Mouse (Mus musculus): ENCODE results near the gene Serbp1.
"Not testable (repeated sequence)": the region's sequence is repeated elsewhere in the genome, so short reads cannot be mapped to it uniquely, and the experiment has no call there.

Serbp1 gene

DNA sequence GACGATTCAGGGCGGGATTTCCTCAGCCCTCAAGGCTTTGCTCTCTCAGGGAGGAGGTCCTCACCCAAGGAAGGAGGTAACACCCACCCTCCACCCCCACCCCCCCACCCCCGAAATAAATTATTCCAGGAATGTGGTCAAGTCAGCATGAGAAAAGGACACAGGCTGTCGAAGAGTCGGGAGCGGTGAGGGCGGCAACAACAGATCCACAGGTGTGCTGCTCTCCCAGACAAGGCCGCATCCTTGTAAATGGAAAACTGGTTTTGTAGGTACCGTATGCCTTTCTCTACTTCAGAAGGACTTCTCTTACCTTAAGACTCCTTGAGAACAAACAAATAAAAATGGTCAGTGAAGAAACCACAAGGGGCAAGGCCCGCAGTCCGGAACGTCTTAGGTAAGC is at the start of gene Serbp1:
Gene Serbp1 (plus strand): TSS at position 200 of the 400 bp plus-strand sequence.
- no peak for DNase-seq (ENCODE audit: low read depth, low spot score)

DNA sequence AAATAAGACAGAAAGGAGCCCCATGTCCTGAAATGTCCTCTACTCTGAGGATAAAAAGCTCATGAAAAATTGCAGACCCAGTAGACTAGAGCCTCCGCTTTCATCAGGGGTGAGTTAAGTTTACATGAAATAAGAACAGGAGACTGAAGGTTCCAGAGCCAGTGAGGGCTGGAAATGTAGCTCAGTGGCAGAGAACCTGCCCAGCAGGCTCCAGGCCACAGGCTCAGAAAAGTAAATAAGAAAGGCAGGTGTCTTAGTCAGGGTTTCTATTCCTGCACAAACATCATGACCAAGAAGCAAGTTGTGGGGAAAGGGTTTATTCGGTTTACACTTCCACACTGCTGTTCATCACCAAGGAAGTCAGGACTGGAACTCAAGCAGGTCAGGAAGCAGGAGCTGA is 44.4 kb upstream of the Serbp1 start:
- no peak for DNase-seq (ENCODE audit: low read depth, low spot score)

DNA sequence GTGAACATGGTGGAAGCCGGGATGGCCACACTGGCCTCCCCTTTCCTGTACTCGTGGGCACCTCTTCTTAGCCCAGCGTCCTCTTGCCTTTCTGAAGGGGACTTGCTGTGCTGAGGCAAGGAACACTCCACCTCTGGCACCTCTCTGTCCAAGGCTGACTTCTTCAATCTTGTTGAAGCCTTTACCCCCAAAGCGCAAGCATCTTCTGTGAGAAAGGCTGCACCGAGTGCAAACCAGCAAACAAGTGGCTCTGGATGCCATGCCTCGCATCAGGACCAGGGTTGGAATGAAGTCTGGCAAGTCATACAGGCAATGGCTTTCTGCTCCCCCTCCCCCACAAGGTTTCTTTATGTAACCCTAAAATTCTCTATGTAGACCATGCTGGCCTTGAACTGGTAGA is 43.4 kb upstream of the Serbp1 start:
- no peak for DNase-seq (ENCODE audit: low read depth, low spot score)

DNA sequence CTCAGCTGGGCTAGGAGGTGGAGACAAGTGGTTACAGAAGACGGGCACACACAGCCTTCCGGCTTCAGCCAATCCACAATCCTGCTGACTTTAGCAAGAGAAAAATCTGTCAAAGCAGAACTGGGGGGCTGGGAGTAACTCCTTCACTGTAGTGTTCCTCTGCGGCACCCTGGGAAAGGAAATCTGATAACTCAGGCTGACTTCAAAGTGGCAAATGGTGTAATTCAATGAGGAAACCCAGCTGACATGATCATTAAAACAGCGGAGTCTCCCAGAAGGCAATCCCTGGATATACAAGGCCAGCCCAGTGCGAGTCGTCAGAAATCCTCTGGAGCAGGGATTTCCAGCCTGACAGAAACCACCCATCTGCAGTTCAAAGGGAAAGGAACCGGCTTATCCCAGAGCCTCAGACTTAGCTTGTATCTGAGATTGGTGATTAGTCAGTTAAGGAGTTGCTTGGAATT is 42.8 kb upstream of the Serbp1 start:
- no peak for DNase-seq (ENCODE audit: low read depth, low spot score)

DNA sequence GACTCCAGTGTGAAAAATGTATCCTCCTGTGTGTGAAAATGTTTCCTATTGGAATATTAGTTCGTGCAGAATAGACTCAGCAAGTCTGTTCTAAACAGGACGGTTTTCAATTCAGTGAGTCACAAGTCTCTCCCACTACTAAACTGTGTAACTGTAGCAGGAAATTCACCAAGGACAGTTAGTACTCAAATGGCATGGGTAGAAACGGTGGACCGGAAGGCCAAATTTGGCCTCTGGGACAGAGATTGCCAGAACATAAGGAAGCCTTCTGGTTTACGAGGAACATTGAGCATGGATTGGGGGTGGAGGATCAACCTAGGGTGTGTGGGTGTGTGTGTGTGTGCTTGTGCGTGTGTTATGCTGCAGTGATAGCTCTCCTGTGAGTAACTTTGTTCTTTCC is 41.2 kb upstream of the Serbp1 start:
- DNase-seq (ENCODE audit: low read depth, low spot score) = no peak

DNA sequence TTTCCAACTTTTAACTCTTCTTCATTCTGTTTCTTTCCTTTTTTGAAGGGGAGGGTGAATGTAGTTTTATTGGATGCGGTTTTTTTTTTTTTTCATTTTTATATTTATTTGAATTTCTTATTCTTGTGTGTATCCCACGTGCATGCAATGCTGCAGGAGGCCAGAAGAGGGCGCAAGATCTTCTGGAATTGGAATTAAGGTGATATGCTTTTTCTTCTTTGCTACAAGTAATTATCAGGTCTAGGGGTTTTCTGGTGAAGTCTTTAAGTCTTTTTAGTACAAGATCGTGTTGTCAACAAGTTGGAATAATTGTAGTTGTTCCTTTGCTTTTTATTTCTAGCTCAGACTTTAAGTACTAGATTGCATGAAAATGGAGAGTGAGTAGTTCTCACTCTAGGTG is 39.9 kb upstream of the Serbp1 start:
- peak; percentile 25 for DNase-seq (ENCODE audit: low read depth, low spot score)

DNA sequence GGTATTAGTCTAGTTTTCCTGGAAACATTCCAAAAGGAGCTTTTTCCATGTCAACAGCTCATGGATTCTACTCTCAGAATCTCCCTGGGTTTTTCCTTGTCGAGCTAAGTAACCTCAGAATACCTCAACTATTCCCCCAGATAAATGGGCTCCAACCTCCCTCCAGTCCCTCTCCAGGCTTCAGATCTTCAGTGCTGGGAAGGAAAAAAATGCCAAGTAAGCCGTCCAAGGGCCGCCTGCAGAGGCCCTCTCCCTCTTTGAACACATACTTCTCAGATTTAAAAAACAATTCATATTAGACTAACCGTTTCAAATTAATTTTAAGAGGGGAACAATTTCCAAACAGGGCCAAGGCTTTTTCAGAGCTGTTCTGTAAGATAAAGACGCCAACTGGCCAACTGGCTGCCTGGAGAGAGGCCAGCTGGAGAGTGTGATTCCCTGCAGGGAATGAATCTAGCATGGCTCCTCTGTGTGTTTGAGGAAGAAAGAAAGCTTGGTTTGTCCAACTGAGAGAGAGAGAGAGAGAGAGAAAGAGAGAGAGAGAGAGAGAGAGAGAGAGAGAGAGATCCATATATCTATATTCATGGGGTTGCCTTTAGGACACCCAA is 37.2 kb upstream of the Serbp1 start:
- no peak for DNase-seq (ENCODE audit: low read depth, low spot score)

DNA sequence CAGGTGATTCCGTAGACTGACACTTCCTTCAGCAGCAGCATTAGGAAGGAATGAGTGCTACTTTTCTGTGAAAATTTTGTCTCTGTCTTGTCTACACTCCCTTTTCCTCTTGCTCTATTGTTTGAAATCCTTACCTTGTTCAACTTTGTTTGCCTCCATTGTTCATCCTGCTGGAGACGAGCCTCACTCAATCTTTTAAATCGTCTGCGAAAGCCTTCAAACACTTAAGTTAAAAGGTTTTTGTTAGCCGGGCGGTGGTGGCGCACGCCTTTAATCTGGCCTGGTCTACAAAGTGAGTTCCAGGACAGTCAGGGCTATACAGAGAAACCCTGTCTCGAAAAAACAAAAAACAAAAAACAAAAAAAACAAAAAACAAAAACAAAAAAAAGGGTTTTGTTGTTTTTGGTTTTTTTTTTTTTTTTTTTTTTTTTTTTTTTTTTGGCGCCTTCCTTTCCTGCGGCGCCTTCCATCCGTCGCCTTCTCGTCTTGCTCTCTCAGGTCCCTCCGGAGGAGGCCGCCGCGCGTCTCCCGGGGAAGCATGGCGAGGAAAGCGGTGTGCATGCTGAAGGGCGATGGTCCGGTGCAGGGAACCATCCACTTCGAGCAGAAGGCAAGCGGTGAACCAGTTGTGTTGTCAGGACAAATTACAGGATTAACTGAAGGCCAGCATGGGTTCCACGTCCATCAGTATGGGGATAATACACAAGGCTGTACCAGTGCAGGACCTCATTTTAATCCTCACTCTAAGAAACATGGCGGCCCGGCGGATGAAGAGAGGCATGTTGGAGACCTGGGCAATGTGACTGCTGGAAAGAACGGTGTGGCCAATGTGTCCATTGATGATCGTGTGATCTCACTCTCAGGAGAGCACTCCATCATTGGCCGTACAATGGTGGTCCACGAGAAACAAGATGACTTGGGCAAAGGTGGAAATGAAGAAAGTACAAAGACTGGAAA is 32.6 kb upstream of the Serbp1 start:
- no peak for DNase-seq (ENCODE audit: low read depth, low spot score)

DNA sequence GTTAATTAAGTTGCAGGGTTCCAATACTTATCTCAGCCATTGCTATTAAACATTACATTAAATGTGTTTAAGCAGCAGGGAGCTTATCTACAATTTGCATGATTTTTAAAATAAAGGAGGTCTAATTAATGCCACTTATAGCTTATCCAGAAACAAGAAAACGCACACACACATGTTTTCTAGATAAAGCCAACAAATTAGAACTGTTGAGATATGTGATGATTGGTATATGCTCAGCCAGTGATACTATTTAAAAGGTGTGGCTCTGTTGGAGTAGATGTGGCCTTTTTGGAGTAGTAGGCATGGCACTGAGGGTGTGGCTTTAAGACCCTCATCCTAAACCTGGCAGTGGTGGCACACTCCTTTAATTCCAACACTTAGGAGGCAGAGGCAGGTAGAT is 25.6 kb upstream of the Serbp1 start:
- no peak for DNase-seq (ENCODE audit: low read depth, low spot score)

DNA sequence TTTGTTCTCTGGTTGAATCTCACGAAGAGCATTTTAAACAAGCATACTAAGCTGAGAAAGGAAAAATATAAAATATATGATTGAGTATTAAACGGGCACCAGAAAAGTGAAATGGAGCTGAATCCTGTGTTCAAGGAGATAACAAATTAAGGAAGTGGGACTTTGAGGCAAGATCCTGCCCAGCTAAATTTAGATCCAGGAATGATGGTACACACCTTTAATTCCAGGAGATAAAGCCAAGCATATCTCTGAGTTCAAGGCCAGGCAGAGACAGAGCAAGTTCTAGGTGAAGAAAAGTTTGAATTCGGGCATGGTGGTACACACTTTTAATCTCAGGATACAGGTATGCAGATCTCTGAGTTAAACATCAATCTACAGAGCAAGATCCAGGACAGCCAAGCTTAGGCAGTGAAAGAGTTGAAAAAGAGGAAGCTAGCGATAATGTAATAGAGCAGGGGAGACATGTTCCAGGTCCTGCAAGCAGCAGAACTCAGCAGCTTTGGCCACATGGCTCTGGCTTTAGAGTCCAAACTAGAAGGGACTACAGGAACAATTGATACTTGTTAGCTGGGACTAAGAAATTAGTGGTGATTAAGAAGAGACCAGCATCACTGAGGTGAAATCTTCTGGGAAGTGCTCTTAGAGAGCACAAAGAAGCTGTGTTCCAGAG is 24.4 kb upstream of the Serbp1 start:
- DNase-seq (ENCODE audit: low read depth, low spot score) = no peak

DNA sequence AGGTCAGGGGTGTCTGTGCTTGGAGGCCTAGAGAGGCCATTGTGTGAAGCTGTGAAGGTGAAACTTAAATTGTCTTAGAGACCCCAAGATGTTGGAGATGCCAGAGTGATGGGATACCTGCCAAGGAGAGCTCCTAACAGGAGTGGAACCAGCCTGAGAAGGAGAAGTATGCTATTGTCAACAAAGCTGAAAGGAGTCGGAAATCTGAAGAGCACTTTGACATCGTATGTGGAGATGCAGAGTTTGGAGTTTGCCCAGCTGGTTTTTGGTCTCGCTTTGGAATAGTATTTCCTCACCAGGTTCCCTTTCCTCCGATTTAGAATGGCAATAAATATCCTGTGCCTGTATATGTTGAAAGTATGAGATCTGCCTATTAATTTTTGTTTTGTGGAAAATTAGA is 20.6 kb upstream of the Serbp1 start:
- DNase-seq (ENCODE audit: low read depth, low spot score) = no peak

DNA sequence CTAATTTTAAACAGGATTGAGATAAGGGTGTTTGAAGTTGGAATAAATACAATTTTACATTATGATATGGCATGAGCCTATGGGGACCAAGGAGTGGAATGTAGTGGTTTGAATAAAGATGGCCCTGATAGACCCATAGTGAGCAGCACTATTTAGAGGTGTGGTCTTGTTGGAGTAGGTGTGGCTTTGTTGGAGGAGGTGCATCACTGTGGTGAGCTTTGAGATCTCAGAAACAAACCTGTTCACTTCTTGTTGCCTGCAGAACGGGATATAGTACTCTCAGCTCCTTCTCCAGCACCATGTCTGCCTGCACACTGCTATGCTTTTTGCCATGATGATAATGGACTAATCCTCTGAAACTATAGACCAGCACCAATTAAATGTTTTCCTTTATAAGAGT is 20.1 kb upstream of the Serbp1 start:
- DNase-seq (ENCODE audit: low read depth, low spot score) = no peak

DNA sequence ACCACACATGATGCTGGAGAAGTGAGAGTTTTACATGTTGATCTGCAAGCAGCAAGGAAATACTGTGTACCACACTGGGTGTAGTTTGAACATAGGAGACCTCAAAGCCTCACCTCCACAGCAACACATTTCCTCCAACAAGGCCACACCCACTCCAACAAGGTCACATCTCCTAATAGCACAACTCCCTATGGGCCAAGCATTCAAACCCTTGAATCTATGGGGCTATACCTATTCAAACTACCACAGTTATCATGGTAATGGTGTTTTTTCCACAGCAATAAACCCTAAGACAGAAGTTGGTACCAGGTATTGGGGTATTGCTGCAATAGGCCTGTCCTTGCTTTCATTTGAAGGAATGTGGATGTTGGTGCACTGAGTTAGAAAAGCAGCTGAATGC is 19.4 kb upstream of the Serbp1 start:
- DNase-seq (ENCODE audit: low read depth, low spot score) = no peak

DNA sequence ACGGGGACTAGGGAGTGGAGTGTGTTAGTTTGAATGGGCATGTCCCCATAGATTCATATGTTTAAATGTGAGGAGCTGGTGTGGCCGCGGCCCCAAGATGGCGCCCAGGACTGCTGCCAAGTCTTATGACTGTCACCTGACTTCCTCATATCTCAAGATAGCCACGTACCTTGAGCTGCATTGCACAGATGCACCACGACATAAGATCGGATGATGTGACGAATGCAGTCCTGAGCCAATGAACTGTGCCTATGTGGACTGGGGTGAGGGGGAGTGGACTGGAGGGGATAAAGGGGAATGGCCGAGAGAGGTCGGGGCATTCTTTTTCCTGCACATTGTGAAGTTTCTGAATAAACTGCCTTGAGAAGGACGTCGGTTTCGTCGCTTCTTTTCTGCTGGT is 18.0 kb upstream of the Serbp1 start:
- DNase-seq (ENCODE audit: low read depth, low spot score) = not testable (repeated sequence)

DNA sequence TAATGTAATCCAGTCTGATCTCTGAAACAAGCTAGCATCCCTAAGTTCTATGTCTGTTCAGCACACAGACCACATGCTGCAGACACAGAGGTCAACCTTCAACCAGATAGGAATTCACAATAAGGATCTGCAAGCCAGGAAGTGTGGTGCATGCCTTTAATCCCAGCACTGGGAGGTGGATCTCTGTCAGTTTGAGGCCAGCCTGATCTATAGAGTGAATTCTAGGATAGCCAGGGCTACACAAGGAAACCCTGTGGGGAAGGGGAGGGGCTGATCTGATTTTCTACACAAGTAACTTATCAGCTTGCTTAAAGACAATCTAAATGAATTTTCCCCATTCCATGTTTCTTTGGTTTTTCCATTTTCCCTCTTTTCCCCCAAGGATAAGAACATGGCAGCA is 17.2 kb upstream of the Serbp1 start:
- no peak for DNase-seq (ENCODE audit: low read depth, low spot score)

DNA sequence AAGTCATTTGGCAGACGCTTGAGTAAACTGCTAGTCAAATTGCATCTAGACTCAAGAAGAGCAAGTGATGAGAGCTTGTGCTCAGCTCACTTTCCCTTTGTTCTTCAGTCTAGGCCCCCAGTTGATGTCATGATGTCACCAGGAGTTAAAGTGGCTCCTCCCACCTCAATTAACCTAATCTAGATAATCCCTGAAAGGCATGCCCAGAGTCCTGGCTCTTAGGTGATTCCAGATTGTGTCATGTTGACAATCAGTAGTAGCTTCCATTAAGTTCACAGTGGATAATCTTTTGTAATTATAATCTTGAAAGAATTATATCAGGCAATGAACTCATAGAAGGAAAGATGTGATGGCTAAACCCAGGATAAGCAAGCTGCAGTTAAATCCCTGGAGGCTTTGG is 14.9 kb upstream of the Serbp1 start:
- DNase-seq (ENCODE audit: low read depth, low spot score) = no peak

DNA sequence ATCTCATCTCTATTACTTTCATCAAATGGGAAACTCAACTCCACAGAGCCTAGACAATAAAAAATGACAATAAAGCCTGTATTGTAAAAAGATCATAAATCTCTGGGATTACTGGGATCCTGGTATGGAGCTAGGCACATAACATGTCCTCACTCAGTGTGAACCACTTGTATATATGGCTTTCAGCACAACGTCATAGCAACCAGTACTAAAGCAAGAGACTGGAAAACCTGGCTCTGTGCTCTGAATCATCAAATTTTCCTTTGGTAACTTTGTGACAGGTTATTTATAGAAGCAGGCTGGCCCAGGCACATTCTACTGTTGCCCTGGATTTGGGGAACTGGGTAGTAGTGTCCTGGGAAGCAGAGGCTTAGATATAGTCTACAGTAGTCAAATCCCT is 14.5 kb upstream of the Serbp1 start:
- no peak for DNase-seq (ENCODE audit: low read depth, low spot score)

DNA sequence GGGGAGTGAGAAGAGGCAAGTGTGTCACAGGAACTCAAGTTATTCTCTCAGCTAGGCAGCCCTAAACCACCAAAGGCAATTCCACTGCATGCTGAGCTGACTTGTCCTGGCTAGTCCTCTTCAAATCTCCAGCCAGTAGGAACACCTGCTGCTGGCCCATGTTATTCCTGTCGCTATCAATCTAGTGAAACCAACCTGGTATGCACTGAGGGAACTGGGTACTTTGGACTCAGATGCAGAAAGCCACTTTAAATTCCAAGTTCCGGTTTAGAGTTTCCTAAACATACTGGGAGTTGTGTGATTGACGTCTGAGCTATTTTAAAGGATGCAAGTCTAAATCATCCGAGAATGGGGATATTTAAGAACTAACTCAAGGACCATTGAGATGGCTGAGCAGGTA is 11.7 kb upstream of the Serbp1 start:
- DNase-seq (ENCODE audit: low read depth, low spot score) = no peak

DNA sequence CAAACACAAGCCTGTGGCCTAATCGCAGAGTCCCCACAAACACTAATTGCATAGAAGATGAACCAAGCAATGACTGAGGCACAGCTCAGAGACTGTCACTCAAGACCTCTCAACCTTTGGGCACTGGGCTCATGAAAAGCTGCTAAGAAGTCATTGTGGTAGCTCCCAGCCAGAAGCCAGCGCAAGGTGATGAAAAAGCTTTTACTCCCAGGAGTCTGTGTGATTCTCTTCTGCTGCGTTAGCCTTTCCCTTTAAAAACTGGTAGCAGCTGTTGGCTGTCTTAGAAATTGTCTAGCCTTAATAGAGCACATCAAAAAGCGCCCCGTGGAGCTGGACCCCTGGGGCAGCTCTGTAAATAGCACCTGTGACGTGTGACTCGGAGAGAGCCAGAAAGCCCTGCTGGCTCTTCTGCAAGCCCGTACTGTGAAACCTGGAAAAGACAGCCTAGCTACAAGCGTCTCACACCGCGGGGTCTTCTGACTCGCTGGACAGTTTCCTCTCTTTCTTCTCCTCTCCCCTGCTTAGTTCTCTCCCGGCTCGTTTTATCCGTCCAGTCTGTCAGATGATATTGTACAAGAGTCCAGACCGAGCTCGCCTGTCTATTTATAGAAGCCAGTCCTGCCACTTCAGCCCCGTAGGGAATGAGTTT is 9.4 kb upstream of the Serbp1 start:
- no peak for DNase-seq (ENCODE audit: low read depth, low spot score)

DNA sequence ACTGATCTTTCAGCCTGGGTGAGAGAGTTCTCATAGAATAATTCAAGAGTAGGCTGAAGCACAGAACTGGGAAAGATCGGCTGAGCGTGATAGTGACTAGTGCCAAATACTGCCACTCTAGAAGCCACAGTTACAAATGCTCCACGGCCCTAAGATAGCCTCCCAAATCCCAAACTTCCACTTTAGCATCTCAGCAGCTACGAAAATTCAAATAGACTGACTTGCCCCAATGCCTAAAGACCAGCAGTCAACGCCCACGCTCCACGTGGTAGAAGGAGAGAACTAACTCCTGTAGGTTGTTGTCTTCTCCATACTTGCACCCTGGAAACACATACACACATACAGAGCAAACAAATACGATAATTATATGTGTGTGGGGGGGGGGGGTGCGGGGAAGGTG is 8.5 kb upstream of the Serbp1 start:
- no peak for DNase-seq (ENCODE audit: low read depth, low spot score)

DNA sequence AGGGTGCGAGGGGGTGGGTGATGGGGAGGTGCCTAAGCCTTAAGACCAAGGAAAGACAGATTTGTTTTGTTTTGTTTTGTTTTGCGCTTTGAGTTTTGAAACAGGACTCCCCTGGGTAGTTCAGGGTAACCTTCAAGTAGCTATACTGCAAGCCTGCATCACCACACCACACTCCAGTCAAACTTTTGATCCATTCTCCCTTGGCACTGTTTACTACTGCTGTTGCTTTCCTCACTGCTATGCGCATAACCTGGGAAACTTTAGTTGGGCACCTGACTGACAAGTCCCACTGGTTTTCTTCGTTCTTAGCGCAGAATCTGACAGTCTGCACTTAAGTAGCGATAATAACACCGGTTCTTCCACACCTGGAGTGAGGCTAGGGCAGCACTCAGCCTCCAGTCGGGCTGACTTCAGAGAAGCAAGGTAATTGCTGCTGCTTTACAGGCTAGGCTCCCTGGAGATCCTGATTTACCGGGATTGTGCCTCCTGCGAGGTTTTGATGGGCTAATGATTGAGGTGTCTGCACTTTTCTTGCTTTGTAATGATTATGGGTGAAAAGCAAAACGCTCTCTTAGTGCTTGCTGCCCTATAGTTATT is 8.0 kb upstream of the Serbp1 start:
- no peak for DNase-seq (ENCODE audit: low read depth, low spot score)

DNA sequence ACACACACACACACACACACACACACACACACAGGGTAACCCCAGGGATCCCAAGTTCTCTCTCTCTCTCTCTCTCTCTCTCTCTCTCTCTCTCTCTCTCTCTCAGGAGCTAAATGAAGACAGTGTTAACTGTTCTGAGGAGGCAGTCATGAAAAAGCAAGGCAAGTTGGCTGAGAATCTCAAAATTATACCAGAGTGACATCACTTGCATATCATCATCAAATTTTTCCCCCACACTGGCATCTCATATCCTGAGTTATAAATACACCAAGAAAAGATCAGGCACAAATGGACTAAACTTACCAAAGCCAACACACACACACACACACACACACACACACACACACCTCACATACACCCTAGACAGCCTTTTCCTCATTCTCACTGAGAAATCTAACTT is 7.0 kb upstream of the Serbp1 start:
- no peak for DNase-seq (ENCODE audit: low read depth, low spot score)

Data from CD4-positive helper T cell, adult 2 months (primary cell).